Mouse (Mus musculus): ENCODE data around the gene Pmpcb.

Pmpcb gene

GRCm38 (mm10) chr5:21804837-21805236 lies 67.9 kb downstream of the Pmpcb start:
- DNase-seq, result no peak

All from retina, postnatal 1 day (tissue).